Mouse (Mus musculus): Measurements from ENCODE around the gene Cd99l2. TPM values are rescaled to one million over a fixed set of nuclear protein-coding genes. Genes with fewer than 3 reads are reported as not detected.

The Cd99l2 gene
- total RNA-seq (2023): 1 to 10 TPM; 1.9 to 5.3 TPM

GRCm38 (mm10) chrX:71492634-71493278 is at the start of gene Cd99l2:
Gene Cd99l2, minus strand, starts transcription at chrX:71492849.

Other genes starting within 250 kb of the Cd99l2 start
- gene Mtmr1, start 128.1 kb downstream of the Cd99l2 start, total RNA-seq (2023): 10 to 100 TPM; 18.0 to 18.9 TPM
- gene Hmgb3, start 63.1 kb upstream of the Cd99l2 start, total RNA-seq (2023): 10 to 100 TPM; 45.1 to 58.6 TPM
- not detected for gene Gpr50, start 170.8 kb upstream of the Cd99l2 start, total RNA-seq (2023)

Data from neutrophil, adult 83 days (primary cell).